Mouse (Mus musculus) gastrocnemius, postnatal 4 days (tissue): ENCODE results near the gene Srp9. TPM values are rescaled to one million over a fixed set of nuclear protein-coding genes. Genes with fewer than 3 reads are reported as not detected.
A peak's percentile ranks its signal among the peaks of the same experiment; 100 is the strongest.

Source experiments
- DNase-seq, 2 experiments: peaks; one replicate each; pipeline ENCODE4 v3.0.0; 2021 to 2022; ENCODE audit warnings: low spot score in 2 of 2, mixed read lengths in 2 of 2
- total RNA-seq, 2 experiments: library from RNA; stranded (reverse); gene quantifications; 2 replicates each; pipeline ENCODE4 v1.2.3; 2021

Srp9 gene
- total RNA-seq, 2 experiments from 2014 or later = 50.6 to 53.4 TPM

DNA sequence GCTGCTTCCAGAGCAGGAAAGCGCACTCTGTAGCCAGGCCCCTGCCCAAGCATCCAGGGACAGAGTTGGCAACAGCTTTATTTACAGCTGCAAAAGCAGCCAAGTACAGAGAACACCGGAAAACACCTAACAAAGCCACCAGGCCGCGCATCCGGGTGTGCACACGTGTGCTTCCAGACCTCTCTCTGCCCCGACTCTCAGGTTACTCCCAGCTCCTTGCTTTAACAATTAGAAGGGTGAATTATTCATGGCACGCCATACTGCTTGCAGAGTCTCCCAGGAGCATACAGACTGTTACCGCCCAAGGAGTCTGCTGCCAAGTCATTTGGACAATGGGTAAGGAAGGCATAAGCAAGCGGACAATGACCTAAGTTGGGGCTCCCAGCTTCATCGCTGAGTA lies 21.1 kb upstream of the Srp9 start:
- DNase-seq = no peak

DNA sequence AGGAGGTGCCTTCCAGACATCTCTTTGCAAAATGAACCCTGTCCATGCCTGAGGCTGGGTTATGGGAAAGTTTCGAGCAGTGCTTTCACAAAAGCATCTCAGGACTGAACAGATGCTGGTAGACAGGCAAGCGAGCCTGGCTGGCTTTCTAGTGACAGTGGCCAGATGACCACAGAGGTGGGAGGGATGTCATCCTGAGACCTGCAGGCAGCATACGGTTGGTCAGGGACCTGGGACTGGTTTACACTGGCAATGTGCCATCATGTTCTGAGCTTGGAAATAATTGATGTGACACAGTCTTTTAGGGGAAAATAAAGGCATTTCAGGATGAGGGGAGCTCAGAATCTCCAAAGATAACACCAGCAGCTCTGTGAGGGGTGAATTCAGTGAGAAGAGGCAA lies 19.5 kb upstream of the Srp9 start:
- no peak for DNase-seq

DNA sequence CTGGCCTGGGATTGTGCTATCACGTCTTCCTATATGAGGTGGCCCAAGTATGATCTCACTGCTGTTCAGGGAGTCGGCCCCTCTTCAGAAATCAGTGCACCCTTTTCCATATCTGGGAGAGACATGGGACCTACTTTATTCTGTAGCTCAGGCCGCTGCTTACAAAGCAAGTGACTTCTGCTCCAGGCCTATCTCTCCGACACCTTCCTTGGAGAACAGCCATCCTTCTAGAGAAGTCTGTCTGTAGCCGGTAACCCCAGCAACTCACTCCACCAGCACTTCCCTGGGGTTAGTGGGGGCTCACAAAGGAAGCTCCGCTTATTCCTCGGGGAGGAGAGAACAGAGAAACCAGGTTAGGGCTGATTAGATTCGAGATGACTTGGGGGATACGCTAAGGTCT lies 17.3 kb upstream of the Srp9 start:
- no peak for DNase-seq

DNA sequence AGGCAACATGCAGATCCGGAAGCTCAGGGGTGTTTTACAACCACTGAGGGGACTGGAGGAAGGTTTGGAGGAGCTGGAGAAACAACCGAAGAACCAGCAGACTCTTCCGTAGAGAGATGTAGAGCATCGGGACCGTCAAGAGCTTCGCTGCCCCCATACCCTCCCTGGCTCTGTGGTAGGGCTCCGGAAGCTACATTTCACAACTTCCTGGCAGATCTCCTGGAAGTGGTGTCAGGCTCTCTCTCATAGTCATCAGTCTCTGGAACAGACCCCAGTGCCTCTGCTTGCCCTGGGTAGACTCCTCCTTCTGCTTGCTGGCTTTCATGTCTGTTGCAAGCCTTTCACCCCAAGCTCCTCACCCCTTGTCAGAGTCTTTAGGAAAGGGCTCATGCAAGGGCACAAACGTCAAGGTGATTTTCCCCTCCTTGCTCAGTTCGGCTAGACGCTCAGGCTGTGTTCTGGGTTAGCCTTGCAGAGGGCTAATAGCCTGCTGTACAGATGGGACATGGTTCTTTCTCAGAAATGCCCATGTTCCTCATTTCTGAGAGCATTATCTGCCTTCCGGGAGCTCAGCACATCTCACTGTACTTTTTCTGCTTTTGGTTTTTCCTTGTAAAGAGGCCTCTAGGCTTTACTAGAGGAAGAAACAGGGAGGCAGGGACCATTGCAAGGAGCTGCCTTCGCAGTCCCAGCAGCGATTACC lies 16.0 kb upstream of the Srp9 start:
- no peak for DNase-seq

DNA sequence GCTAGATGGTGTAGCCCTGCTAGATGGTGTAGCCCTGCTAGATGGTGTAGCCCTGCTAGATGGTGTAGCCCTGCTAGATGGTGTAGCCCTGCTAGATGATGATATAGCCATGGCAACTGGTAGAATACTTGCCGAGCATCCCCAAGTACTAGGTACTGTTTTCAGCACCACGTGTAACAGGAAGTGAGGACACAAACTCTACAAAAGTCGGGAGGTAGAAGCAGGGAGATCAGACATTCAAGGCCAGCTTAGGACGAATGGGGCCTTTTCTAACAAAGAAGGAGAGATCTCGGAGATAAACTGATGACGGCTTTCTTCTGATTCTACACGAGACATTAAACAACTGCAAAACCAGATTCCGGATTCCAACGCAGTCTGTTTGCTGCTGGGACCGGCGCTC lies 14.4 kb upstream of the Srp9 start:
- DNase-seq = no peak

DNA sequence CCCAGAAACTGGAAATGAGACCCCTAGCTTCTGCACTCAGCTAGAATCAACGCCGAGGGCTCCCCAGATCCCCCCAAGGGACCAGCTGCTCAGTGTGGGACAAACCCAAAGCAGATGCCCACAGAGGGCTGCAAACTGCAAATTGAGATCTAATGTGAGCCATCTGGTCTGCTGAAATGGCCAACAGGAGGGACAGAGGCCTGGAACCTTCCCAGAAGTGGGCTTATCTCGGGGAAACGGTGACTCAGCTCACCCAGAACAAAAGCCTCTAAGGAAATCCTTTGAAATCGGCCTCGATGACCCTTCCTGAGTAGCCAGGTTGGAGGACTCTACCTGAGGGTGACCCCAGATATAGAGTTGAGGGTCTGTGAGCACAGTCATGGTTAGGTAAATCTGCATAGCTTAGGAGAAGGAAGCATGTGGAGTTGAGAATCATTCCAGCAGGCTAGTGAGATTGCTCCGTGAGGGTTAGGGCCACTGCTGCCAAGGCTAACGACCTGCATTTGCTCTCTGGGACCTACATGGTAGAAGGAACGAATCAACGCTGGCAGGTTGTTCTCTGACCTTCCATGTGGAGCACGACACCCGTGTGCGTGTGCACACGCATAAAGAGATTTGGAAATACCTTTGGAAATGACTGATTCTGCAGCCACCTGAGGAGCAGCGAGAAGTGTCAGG lies 13.7 kb upstream of the Srp9 start:
- peak in 1 of 2 experiments; percentile 44 for DNase-seq

DNA sequence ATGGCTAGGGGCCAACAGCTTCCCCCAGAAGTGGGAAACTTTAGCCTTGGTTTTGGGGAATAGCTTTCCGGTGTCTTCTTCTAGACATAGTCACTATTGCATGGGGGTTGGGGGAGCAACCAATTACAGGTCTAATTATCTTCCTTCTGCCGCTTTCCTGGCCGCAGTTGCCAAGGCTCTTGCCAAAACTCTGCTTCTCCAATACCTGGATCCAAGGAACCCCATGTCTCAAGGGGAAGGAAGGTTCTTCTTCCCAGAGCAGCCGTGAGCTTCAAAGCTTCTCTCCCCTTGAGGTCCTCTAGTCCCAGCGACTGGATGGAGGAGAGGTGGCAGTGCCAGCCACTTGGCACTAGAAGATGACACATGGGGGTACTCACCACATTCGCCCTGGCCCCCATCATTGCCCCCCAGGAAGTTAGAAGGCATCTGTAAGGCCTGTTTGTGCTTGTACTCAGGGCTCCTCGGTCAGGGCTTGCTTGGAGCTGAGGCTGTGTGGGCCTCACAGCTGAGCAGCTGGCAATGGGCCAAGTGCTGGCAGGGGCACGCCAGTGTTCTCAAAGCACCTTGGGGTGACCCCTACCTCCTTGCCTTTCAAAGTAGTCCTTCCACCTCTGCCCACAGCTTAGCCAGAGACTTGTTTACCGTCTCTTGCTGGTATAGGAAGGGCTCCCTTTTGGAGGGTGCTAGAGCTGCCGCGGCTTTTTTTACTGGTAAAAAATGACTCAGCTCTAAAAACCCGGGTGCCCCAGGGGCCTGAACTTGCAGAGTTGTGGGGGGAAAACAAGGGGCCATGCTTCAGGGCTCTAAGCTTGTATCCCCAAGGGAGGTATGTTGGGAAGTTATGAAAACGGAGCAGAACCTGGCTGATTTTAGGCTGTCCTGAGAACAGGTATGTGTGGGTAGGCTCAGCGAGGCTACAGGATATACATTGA lies 12.9 kb upstream of the Srp9 start:
- peak in 1 of 2 experiments; percentile 51 for DNase-seq

DNA sequence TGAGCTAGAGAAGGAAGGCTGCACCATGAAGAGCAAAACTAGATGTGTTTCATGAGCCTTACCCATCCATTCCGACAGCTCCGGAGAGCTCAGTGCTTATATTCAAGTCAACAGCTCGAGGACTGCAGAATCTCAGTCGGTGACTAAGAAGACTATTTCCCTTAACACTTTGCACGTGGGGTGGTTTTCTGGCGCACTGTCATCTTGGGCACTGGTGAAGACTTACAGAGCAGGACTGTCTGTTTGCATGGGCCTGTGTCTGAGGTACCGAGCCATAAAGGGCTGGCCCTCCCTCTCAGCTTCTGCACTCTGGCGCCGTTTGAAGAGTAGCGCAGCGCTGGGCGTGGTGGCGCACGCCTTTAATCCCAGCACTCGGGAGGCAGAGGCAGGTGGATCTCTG lies 12.2 kb upstream of the Srp9 start:
- no peak for DNase-seq

DNA sequence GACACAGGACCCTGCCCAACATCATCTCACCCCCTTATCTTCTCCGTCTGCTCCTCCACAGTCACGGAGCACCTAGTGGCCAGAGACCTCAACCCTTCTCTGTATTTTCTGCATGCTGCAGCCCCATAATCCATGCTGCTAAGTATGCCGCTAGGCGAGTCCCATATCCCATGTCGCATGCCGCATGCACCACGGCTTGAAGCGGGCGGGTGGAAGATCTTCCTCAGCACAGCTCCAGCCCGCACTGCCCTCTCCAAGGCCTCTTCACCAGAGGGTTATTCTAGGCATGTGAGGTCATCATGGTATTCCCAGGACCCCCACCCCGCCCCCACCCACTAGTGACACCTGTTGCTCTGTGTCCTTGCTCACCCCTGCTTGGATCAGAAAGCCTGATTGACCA lies 11.4 kb upstream of the Srp9 start:
- DNase-seq = no peak

DNA sequence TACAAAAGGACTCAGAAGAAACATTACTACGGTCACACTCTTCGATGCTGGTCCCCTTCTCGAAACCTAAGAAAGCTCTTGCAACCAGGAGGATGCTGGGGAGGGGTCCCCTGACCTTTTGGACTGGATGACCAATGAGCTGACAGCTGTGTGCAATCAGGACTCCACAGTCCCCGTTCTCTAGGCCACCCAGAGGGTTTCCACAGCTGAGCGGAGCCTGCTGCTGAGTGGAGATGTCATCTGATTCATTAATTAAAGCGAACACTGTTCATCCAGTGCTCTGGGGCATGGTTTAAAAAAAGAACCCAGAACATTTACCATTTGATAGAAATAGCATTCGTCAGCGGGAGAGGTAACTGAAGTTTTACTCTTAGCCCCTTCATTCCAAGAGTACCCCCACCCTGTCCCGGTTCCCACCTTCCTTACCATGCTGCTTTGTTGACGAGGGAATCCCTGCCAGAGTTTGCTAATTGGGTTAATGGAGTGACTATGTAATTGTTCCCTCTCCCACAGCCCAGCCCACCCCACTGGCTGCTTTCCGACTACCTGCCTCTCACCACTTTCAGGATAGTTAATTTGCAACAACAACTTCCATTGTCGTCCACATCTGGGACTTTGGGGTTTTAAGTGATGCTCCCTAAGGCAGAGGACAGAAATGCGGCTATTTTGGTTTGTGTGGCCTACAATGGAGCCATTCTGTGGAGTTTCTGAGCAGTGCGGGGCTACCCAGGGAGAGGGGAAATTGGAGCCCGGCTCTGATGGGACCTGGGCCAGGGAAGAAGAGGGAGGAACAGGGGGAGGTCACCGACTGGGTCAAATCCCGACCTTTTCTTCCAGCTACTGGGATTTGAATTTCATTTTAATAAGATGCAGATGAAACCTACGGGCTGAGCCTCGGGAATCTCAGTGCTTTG lies 10.7 kb upstream of the Srp9 start:
- no peak for DNase-seq

DNA sequence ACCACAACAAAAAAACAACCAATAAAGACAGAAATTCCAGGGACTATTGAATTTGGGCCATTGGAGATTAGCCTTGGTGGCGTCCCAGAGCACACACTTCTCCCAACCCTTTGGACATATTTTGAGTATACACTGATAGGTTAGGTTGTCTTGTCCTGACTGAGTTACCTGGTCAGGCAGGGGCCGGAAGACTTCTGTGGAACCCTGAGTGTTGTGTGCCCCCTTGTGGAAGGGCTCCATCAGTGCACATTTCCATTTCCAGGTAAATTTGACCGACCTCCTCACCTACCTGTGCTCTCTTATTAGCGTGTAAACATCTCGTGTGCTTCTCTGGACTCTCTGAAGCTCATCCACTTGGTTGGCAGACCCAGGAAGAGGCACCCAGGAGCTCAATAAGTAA lies 9.3 kb upstream of the Srp9 start:
- no peak for DNase-seq

DNA sequence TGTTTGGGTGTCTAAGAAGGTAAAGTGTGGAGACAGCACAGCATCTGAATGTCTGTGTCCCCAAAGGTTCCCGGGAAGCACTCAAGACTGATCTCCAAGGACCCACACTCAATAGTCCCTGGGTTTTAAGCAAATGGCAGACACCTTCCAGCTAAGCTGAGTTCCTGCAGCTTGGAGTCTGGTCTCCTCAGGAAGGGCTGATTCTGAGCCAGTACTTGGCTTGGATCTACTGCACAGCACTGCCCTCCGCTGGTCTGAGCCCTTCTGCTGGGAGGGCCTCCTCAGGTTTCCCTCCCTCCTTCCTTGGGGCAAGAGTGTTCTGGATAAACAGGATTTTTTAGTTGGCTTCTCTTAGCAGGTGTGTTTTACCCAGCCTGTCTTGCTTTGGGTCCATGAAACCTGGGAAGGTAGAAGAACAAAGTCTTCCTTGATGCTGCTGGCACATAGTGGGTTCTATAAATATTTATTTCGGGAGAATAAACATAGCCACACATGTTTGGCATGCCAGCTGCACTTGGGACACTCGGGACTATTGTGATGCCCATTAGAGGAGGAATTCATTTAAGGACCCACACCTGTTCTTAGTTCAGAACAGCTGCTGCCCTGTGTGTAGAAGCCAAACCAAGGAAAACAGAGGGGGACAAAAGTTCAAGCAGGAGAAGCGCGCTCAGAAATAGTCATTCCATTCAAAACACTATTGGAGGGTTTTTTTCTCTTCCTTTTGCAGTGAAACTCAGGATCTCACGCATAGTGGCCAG lies 8.7 kb upstream of the Srp9 start:
- DNase-seq = peak in 1 of 2 experiments; percentile 70

DNA sequence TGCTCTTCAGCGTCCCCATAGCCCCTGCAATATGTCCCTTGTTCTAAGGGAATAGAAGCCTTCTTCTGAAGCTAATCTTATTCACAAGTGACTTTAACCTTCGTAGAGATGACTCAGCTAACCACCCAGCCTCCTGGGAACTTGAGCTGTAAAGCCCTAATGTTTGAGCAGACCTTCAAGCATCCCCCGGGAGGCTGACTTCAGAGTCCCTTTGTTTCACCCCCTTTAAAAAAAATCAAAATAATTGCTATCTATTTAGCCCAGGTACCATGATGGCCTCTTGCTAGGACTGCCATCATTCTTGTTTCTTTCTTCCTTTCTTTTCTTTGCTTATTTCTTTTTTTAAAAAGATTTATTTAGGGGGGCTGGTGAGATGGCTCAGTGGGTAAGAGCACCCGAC lies 2.1 kb upstream of the Srp9 start:
- no peak for DNase-seq

DNA sequence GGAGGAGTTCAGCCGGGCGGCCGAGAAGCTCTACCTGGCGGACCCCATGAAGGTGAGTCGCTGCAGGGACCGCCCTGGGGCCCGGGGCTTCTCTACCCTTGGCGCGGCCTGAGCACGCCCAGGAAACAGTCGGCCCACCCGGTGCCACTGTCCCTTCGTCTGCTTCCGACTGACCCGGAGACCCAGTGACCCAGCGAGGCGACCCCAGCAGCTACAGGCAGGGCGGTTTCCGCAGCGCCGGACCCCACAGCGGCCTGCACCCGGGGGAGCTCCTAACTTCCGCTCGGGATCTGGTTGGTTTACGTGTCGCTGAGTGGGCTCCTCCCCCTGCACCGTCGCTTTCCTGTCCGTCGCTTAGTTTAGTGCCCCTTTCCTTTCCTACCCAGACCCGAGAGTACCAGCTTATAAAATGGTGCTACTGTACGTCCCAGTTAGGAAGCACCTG lies 409 bp downstream of the Srp9 start:
- peak; percentile 63 to 87 for DNase-seq

DNA sequence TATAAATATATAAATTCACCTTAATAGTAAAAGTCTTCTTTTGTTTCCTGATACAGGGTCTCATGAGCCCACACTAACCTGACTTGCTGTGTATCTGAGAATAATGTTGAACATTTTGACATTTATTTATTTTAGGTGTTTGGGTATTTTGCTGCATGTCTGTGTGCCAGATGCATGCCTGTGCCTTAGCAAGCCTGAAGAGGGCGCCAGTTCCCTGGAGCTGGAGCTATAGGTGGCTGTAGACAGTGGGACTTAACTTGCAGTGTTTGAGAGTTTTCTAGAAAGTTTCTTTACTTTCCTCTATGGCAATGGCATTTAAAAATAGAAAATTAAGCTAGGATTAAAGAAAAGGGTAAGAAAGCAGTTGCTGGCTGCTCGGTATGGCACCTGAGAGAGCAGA lies 6.3 kb downstream of the Srp9 start:
- DNase-seq = no peak

DNA sequence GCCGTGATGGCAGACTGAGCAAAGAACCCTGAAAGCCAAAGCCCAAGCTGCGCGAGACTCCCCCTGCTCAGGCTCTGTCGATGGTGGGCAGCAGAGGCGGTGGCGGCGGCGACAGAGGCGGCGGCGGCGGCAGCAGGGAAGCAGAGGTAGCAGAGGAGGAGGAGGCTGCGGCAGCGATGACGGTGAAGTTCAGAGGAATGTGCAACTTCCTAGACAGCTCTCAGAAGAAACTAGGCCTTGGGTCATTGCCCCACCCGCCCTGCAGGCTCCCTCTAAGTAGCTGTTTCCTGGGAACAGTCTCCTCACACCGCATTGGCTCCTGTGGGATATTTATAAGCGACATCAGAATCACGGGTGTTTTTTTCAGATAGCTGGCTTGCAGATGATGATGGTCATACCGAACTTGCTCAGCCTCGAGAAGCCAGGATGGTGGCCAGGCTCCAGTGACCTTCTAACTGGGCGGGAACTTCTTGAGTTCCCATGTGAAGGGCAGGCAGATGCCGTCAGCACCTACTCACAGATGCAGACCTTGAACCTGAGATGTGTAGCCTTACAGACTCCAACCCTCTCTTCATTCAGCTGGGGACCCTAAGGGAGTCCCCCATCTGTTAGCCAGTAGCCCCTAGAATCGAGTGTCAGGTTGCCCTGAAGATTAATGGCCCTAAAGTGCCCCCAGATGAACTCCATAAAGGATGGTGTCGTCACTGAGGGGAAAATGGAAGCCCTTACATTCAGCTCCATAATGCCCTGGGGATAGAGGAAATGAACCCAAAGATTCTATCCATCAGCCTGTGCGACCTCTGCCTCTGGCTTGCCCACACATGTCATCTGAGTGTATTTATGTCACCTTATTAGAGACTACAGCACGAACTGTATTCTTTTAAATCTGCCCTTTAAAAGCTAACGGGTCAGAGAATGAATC lies 12.9 kb downstream of the Srp9 start:
- no peak for DNase-seq

DNA sequence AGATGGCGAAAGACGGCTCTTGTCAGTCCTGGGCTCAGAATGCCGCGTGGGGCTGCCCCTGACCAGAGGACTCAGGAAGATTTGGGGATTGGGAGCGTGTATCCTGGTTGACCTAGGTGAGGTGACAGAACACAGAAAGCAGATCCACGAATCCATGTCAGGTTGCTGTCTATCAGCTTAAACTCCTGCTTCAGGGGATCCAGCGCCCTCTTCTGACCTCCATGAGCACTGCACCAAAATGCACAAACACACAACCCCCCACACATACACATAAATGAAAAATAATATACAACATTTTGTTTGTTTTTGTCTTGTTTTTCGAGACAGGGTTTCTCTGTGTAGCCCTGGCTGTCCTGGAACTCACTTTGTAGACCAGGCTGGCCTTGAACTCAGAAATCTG lies 13.6 kb downstream of the Srp9 start:
- DNase-seq = no peak

DNA sequence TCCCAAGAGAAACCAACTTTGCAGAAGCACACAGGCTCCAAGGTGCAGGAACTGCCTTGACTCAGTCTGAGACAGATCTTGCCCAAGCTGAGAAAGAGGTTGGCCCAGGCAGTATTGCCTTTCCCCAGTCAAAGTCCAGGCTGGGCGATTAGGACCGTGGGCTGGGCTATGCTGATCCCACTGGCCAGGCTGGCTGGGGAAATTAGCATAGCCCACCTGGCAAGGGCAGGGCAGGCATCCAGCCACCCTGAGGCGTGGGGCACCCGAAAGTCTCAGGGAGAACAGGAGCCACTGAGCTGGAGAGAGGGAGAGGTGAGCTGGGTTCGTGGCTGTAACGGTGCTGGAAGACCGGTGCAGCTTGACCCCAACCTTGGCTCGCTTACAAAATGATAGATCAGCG lies 15.4 kb downstream of the Srp9 start:
- no peak for DNase-seq

DNA sequence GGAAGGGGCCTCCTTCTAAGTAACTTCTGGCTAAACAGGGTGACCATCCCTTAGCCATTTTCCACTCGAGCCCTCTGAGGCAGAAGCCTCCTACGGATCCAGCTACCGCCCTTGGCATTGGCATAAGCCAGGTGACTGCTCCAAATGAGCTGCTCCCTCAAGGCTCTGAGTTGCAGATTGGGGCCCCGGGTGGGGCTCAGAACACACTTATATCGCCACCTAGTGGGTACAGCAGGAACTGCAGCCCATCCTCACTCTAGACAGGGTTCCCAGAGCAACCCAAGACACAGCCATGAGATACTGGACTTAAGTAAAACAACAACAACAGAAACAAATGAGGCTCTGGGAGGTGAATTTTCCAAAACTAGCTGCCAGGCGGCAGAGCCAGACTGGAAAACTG lies 15.8 kb downstream of the Srp9 start:
- peak; percentile 70 to 75 for DNase-seq
